Mouse (Mus musculus): ENCODE results near the gene Nr2e1. TPM values are rescaled to one million over a fixed set of nuclear protein-coding genes. Genes with fewer than 3 reads are reported as not detected.

The Nr2e1 gene
- polyA plus RNA-seq (2014; fragmentation: Nextera tagmentation; extraction: Ambion mirVana) = not detected in 2 replicates

- under 1% methylated on average over 43 of the region's 43 CpGs for WGBS
- H3K4me3 ChIP-seq (ENCODE audit: low read depth, low read length) = peak within 1 kb of the TSS; percentile 24
- H3K27me3 ChIP-seq (replicated peaks; ENCODE audit: control insufficient read depth, insufficient read depth, low read length) = peaks cover 99% of the 10 kb centered on the region
- peak within 1 kb of the TSS; percentile 19 for H3K4me2 ChIP-seq
- H3K27ac ChIP-seq (ENCODE audit: low read depth, low read length) = no peak within 1 kb of the TSS
- DNase-seq (ENCODE audit: low spot score) (no peak), ATAC-seq (replicated peaks; ENCODE audit: low FRiP score) (no peak)
- no peak within 1 kb of the TSS for H3K9ac ChIP-seq (ENCODE audit: low read depth, low read length)
- H3K36me3 ChIP-seq (ENCODE audit: control insufficient read depth, insufficient read depth, low read length) = no peaks in the 10 kb centered on the region
- no peaks in the 10 kb centered on the region for H3K9me3 ChIP-seq (ENCODE audit: control insufficient read depth, low read length)
- peaks cover 5% of the 10 kb centered on the region; the same call in 1 of the 2 replicates for H3K4me1 ChIP-seq (replicated peaks; ENCODE audit: control insufficient read depth, insufficient read depth, low read length)
Observed at GRCm38 (mm10) chr10:42583157-42583872, at the start of gene Nr2e1, which contains the start of gene Ostm1. Gene Nr2e1, minus strand, starts transcription at chr10:42583632. Gene Ostm1, plus strand, starts transcription at chr10:42583822.

DNA sequence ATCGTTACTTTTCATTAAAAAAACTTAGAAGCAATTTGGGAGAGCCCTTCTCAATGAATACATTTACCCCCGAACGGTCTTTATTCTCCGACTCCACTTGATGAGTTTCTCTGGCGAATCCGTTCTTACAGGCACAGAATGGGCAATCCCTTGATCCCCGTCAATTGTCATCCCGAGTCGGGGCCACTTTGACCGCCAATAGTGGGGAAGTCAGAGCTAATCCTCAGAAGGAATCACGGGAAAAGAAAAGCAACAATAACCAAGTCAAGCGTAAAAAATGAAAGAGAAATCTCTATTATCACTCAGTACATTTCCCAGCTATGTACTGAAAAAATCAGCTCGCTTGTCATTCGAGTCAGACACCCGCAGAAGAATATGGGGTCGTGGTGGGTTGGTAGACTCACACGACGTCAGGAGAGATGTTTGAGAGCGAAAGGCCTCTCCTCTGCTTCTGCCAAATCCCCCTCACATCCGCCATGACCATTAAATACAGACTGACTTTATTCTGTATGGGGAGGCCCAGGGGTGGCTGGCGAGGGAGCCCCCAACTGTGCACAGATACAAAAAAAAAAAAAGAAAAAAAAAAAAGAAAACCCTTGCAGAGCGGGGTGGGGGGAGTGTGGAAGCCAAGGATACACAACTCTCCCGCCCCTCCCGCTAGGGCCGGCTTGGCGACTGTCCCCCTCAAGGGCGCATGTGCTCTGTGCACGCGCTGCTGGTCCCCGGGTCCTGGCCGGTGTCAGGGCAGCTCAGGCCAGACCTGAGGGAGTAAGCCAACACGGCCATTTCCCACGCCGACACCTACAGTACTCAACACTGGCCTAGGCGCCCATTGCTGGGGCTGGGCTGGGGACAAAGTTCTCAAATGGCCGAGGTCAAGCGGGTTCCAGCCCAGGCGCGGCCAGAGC, 49.3 kb upstream of the Nr2e1 start:
- Histone ChIP-seq H3K9ac (ENCODE audit: low read depth, low read length) (no peak overlapping the region), H3K36me3 (ENCODE audit: control insufficient read depth, insufficient read depth, low read length) (no peaks in the 10 kb centered on the region), H3K4me3 (ENCODE audit: low read depth, low read length) (peak overlapping the region; percentile 43), H3K9me3 (ENCODE audit: control insufficient read depth, low read length) (no peaks in the 10 kb centered on the region), H3K4me1 (replicated peaks; ENCODE audit: control insufficient read depth, insufficient read depth, low read length) (peaks cover 9% of the 10 kb centered on the region; the same call in 1 of the 2 replicates), H3K27ac (ENCODE audit: low read depth, low read length) (no peak overlapping the region), H3K27me3 (replicated peaks; ENCODE audit: control insufficient read depth, insufficient read depth, low read length) (peaks cover 99% of the 10 kb centered on the region), H3K4me2 (peak overlapping the region; percentile 74)
- peak; percentile 47 for DNase-seq (ENCODE audit: low spot score)
- 1% methylated on average over 39 of the region's 39 CpGs for WGBS
- no peak for ATAC-seq (replicated peaks; ENCODE audit: low FRiP score)

- ATAC-seq (replicated peaks; ENCODE audit: low FRiP score) (no peak), DNase-seq (ENCODE audit: low spot score) (no peak)
- Histone ChIP-seq H3K27ac (ENCODE audit: low read depth, low read length) (no peak overlapping the region), H3K4me1 (replicated peaks; ENCODE audit: control insufficient read depth, insufficient read depth, low read length) (peaks cover 9% of the 10 kb centered on the region; the same call in 1 of the 2 replicates), H3K4me2 (no peak overlapping the region), H3K36me3 (ENCODE audit: control insufficient read depth, insufficient read depth, low read length) (no peaks in the 10 kb centered on the region), H3K27me3 (replicated peaks; ENCODE audit: control insufficient read depth, insufficient read depth, low read length) (peaks cover 100% of the 10 kb centered on the region), H3K9me3 (ENCODE audit: control insufficient read depth, low read length) (no peaks in the 10 kb centered on the region), H3K4me3 (ENCODE audit: low read depth, low read length) (no peak overlapping the region), H3K9ac (ENCODE audit: low read depth, low read length) (no peak overlapping the region)
- 2% methylated on average over 42 of the region's 42 CpGs for WGBS
Observed at GRCm38 (mm10) chr10:42631754-42632452, 48.5 kb upstream of the Nr2e1 start.

DNA sequence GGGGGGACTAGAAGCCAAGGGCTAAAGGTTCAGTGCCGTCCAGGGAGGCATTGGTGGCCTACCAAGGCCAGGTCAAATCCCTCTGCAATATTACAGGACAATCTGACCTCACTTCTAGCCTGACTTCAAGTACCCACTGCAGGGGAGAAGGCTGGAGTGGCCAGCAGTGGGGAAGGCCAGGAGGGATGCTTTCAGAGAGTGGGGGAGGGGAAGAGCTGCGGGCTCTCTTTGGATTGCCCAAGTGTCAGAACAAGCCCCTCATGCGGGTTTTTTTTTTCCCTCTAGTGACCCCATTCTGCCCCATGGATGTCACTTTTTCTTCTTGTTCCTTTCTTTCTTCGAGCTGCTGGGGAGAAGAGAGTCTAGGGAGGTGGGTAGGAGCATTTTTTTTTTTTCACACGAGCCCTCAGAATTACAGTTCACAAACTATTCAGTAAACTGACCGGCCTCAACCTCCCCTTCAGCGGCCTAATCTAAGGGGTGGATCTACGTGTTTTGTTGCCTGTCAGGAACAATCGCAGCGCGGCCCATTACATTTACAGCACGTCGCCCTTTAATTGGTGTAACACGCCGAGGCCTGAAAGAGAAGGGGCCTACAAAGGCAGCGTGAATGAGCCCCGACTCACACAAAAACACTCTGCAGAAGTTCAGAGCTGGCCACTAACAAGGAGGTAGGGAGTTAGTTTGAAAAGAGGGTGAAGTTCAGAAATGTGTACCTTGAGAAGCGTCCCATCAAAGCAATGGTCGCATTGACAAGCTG, 47.3 kb upstream of the Nr2e1 start:
- peaks cover 7% of the 10 kb centered on the region for H3K4me1 ChIP-seq (replicated peaks; ENCODE audit: control insufficient read depth, insufficient read depth, low read length)
- DNase-seq (ENCODE audit: low spot score) (no peak), ATAC-seq (replicated peaks; ENCODE audit: low FRiP score) (no peak)
- H3K36me3 ChIP-seq (ENCODE audit: control insufficient read depth, insufficient read depth, low read length) = no peaks in the 10 kb centered on the region
- no peak overlapping the region for H3K27ac ChIP-seq (ENCODE audit: low read depth, low read length)
- 3% methylated on average over 18 of the region's 19 CpGs for WGBS
- H3K9ac ChIP-seq (ENCODE audit: low read depth, low read length) = no peak overlapping the region
- no peaks in the 10 kb centered on the region for H3K9me3 ChIP-seq (ENCODE audit: control insufficient read depth, low read length)
- H3K27me3 ChIP-seq (replicated peaks; ENCODE audit: control insufficient read depth, insufficient read depth, low read length) = peaks cover 95% of the 10 kb centered on the region
- no peak overlapping the region for H3K4me2 ChIP-seq
- no peak overlapping the region for H3K4me3 ChIP-seq (ENCODE audit: low read depth, low read length)

GRCm38 (mm10) chr10:42625907-42626306, 42.5 kb upstream of the Nr2e1 start:
- Histone ChIP-seq H3K4me1 (replicated peaks; ENCODE audit: control insufficient read depth, insufficient read depth, low read length) (no peaks in the 10 kb centered on the region; the same call in 1 of the 2 replicates), H3K36me3 (ENCODE audit: control insufficient read depth, insufficient read depth, low read length) (no peaks in the 10 kb centered on the region), H3K27ac (ENCODE audit: low read depth, low read length) (no peak overlapping the region), H3K4me3 (ENCODE audit: low read depth, low read length) (no peak overlapping the region), H3K27me3 (replicated peaks; ENCODE audit: control insufficient read depth, insufficient read depth, low read length) (peaks cover 53% of the 10 kb centered on the region), H3K4me2 (no peak overlapping the region), H3K9me3 (ENCODE audit: control insufficient read depth, low read length) (no peaks in the 10 kb centered on the region), H3K9ac (ENCODE audit: low read depth, low read length) (no peak overlapping the region)
- DNase-seq (ENCODE audit: low spot score) = no peak
- peak; percentile 82 for ATAC-seq (replicated peaks; ENCODE audit: low FRiP score)
- WGBS = 64% methylated on average over 2 of the region's 2 CpGs

- H3K4me3 ChIP-seq (ENCODE audit: low read depth, low read length) = no peak overlapping the region
- H3K4me1 ChIP-seq (replicated peaks; ENCODE audit: control insufficient read depth, insufficient read depth, low read length) = peaks cover 3% of the 10 kb centered on the region; the same call in 1 of the 2 replicates
- no peaks in the 10 kb centered on the region for H3K9me3 ChIP-seq (ENCODE audit: control insufficient read depth, low read length)
- H3K4me2 ChIP-seq = no peak overlapping the region
- H3K27ac ChIP-seq (ENCODE audit: low read depth, low read length) = no peak overlapping the region
- WGBS = 40% methylated on average over 2 of the region's 2 CpGs
- DNase-seq (ENCODE audit: low spot score) = no peak
- no peaks in the 10 kb centered on the region for H3K36me3 ChIP-seq (ENCODE audit: control insufficient read depth, insufficient read depth, low read length)
- no peak for ATAC-seq (replicated peaks; ENCODE audit: low FRiP score)
- H3K27me3 ChIP-seq (replicated peaks; ENCODE audit: control insufficient read depth, insufficient read depth, low read length) = peaks cover 65% of the 10 kb centered on the region
- H3K9ac ChIP-seq (ENCODE audit: low read depth, low read length) = no peak overlapping the region
Observed at GRCm38 (mm10) chr10:42618291-42618690, 34.9 kb upstream of the Nr2e1 start.

- Histone ChIP-seq H3K4me2 (no peak overlapping the region; the same call in 1 of the 2 replicates), H3K4me3 (ENCODE audit: low read depth, low read length) (no peak overlapping the region), H3K4me1 (replicated peaks; ENCODE audit: control insufficient read depth, insufficient read depth, low read length) (peaks cover 3% of the 10 kb centered on the region; the same call in 1 of the 2 replicates), H3K9ac (ENCODE audit: low read depth, low read length) (no peak overlapping the region), H3K36me3 (ENCODE audit: control insufficient read depth, insufficient read depth, low read length) (no peaks in the 10 kb centered on the region), H3K27me3 (replicated peaks; ENCODE audit: control insufficient read depth, insufficient read depth, low read length) (peaks cover 86% of the 10 kb centered on the region), H3K9me3 (ENCODE audit: control insufficient read depth, low read length) (no peaks in the 10 kb centered on the region), H3K27ac (ENCODE audit: low read depth, low read length) (no peak overlapping the region)
- DNase-seq (ENCODE audit: low spot score) (no peak), ATAC-seq (replicated peaks; ENCODE audit: low FRiP score) (no peak)
- 7% methylated on average over 9 of the region's 9 CpGs for WGBS
Observed at GRCm38 (mm10) chr10:42614766-42615165, 31.3 kb upstream of the Nr2e1 start.

Measured in liver, embryonic 11.5 days (tissue).